Mouse (Mus musculus) neural tube, embryonic 10.5 days (tissue): ENCODE data around the gene 2010111I01Rik.
"Not testable (repeated sequence)": the region's sequence is repeated elsewhere in the genome, so short reads cannot be mapped to it uniquely, and the experiment has no call there.

Experiments
- DNase-seq: peaks from one replicate; pipeline ENCODE4 v3.0.0-alpha.2; 2017; ENCODE audit warnings: low spot score; ENCODE audit errors: extremely low spot score

2010111I01Rik gene

GRCm38 (mm10) chr13:63074676-63074991, 109.9 kb downstream of the 2010111I01Rik start:
- DNase-seq, result no peak

GRCm38 (mm10) chr13:63075331-63075855, 110.7 kb downstream of the 2010111I01Rik start:
- no peak for DNase-seq

GRCm38 (mm10) chr13:63080191-63080590, 115.5 kb downstream of the 2010111I01Rik start:
- no peak for DNase-seq

GRCm38 (mm10) chr13:63080823-63081222, 116.1 kb downstream of the 2010111I01Rik start:
- DNase-seq, result no peak

GRCm38 (mm10) chr13:63082555-63083136, 118.0 kb downstream of the 2010111I01Rik start:
- no peak for DNase-seq

- not testable (repeated sequence) for DNase-seq
Measured at GRCm38 (mm10) chr13:63083139-63083538, 118.4 kb downstream of the 2010111I01Rik start.

GRCm38 (mm10) chr13:63083663-63084062, 119.0 kb downstream of the 2010111I01Rik start:
- DNase-seq, result no peak

- DNase-seq, result no peak
Measured at GRCm38 (mm10) chr13:63087865-63088683, 123.4 kb downstream of the 2010111I01Rik start.

GRCm38 (mm10) chr13:63089513-63089912, 124.8 kb downstream of the 2010111I01Rik start:
- no peak for DNase-seq

- no peak for DNase-seq
Measured at GRCm38 (mm10) chr13:63091246-63091645, 126.6 kb downstream of the 2010111I01Rik start.

GRCm38 (mm10) chr13:63092299-63092698, 127.6 kb downstream of the 2010111I01Rik start:
- DNase-seq, result no peak

- DNase-seq, result no peak
Measured at GRCm38 (mm10) chr13:63092874-63093273, 128.2 kb downstream of the 2010111I01Rik start.

- DNase-seq, result no peak
Measured at GRCm38 (mm10) chr13:63093636-63094035, 128.9 kb downstream of the 2010111I01Rik start.

GRCm38 (mm10) chr13:63094317-63095131, 129.8 kb downstream of the 2010111I01Rik start:
- DNase-seq, result no peak

- no peak for DNase-seq
Measured at GRCm38 (mm10) chr13:63096764-63097163, 132.1 kb downstream of the 2010111I01Rik start.

- DNase-seq, result no peak
Measured at GRCm38 (mm10) chr13:63097440-63097930, 132.8 kb downstream of the 2010111I01Rik start.

- no peak for DNase-seq
Measured at GRCm38 (mm10) chr13:63101761-63102160, 137.1 kb downstream of the 2010111I01Rik start.

- no peak for DNase-seq
Measured at GRCm38 (mm10) chr13:63102848-63103585, 138.3 kb downstream of the 2010111I01Rik start.

GRCm38 (mm10) chr13:63106574-63106973, 141.9 kb downstream of the 2010111I01Rik start:
- DNase-seq, result no peak

- no peak for DNase-seq
Measured at GRCm38 (mm10) chr13:63108601-63109000, 143.9 kb downstream of the 2010111I01Rik start.
